Mouse (Mus musculus) forebrain, embryonic 16.5 days (tissue): ENCODE results near the gene Stim1. TPM values are rescaled to one million over a fixed set of nuclear protein-coding genes. Genes with fewer than 3 reads are reported as not detected.

ENCODE experiments used
- ATAC-seq: fragments of 200-750 bp; cut with Nextera tagmentation; 2 replicates; pipeline ENCODE4 v1.8.0; 2017; ENCODE audit warnings: mild to moderate bottlenecking, moderate library complexity
- H3K27ac ChIP-seq: fragments of 300-500 bp; sonication (generic); 2 replicates; pipeline ENCODE4 v1.5.1; 2014; ENCODE audit warnings: low read length, control low read depth
- H3K27me3 ChIP-seq: fragments of 300-500 bp; sonication (generic); replicated peaks from 2 replicates; pipeline ENCODE4 v1.6.1; 2014; ENCODE audit warnings: low read length; ENCODE audit not compliant: control insufficient read depth, insufficient read depth
- H3K36me3 ChIP-seq: fragments of 300-500 bp; sonication (generic); 2 replicates; pipeline ENCODE4 v1.6.1; 2014; ENCODE audit not compliant: control insufficient read depth, insufficient read depth
- H3K4me1 ChIP-seq: fragments of 300-500 bp; sonication (generic); replicated peaks from 2 replicates; pipeline ENCODE4 v1.6.1; 2014; ENCODE audit warnings: low read length; ENCODE audit not compliant: control insufficient read depth, insufficient read depth
- H3K4me2 ChIP-seq: fragments of 300-500 bp; sonication (generic); 2 replicates; pipeline ENCODE4 v1.6.1; 2014; ENCODE audit warnings: mild to moderate bottlenecking, low read length, control low read depth
- H3K4me3 ChIP-seq: fragments of 300-500 bp; sonication (generic); replicated peaks from 2 replicates; pipeline ENCODE4 v1.5.1; 2014; ENCODE audit warnings: mild to moderate bottlenecking, low read length, control low read depth
- H3K9ac ChIP-seq: fragments of 300-500 bp; sonication (generic); replicated peaks from 2 replicates; pipeline ENCODE4 v1.6.1; 2014; ENCODE audit warnings: low read depth, low read length, control low read depth
- H3K9me3 ChIP-seq: fragments of 300-500 bp; sonication (generic); 2 replicates; pipeline ENCODE4 v1.6.1; 2016; ENCODE audit warnings: low read length; ENCODE audit not compliant: control insufficient read depth
- WGBS: fragments of 180-500 bp; shearing (Covaris S2); extraction: QIAGEN DNeasy Blood & Tissue Kit; methylation state at CpG from one replicate; pipeline ENCODE4 v1.1.7; 2014; 5-methylcytosine and 5-hydroxymethylcytosine counted together
- polyA plus RNA-seq: library from polyadenylated mRNA; unstranded; fragments of >200 nt; fragmentation: Nextera tagmentation; extraction: Ambion mirVana; gene quantifications from 2 replicates; pipeline ENCODE4 v1.2.1, GENCODE M21; 2015

Gene Stim1
- polyA plus RNA-seq, 1 experiment from 2014 or later = 12.1 TPM

- Histone ChIP-seq H3K9me3 (no peaks in the 10 kb centered on the region), H3K36me3 (no peaks in the 10 kb centered on the region), H3K27me3 (no peaks in the 10 kb centered on the region), H3K4me2 (no peak overlapping the region), H3K9ac (no peak overlapping the region), H3K4me3 (no peak overlapping the region), H3K4me1 (peaks cover 27% of the 10 kb centered on the region), H3K27ac (no peak overlapping the region)
- 59% methylated on average over 12 of the region's 12 CpGs for WGBS
- ATAC-seq = no peak
These were observed 20.4 kb upstream of the Stim1 start for GRCm38 (mm10) chr7:102246956-102247797.

DNA sequence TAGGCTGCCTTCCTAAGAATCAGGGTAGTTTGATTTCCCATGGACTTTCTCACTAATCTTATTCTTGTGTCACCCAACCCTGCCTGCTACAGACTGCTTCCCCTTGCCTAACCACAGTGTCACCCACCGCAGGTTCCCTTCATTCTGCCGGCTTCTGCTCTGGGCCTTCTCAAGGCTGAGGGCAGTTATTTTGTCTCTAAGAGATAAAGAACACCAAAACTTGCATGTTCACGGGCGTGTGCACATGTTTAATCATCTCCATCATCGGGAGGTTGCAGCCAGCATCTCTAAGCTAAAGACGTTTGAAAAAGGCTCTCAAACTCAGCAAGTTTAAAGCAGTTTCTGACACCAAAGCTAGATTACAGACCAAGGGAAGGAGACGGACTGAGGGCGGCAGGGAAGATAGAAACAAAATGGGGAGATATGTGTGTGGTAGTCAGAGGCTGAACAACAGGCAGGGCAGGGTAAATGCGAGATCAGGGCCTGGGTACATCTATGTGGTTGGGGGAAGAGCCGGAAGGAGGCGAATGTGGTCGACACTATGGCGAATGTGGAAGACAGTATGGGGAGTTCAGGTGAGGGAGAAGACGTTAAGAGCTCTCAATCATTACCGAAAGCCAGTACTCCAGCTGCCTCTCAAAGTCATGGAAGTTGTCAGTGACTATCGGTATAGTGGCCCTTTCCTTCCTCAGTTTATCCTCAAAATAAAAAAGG lies 18.8 kb upstream of the Stim1 start:
- 26% methylated on average over 16 of the region's 16 CpGs for WGBS
- peak overlapping the region; percentile 84; the same call in 1 of the 2 replicates for H3K9ac ChIP-seq
- no peak overlapping the region for H3K27ac ChIP-seq

DNA sequence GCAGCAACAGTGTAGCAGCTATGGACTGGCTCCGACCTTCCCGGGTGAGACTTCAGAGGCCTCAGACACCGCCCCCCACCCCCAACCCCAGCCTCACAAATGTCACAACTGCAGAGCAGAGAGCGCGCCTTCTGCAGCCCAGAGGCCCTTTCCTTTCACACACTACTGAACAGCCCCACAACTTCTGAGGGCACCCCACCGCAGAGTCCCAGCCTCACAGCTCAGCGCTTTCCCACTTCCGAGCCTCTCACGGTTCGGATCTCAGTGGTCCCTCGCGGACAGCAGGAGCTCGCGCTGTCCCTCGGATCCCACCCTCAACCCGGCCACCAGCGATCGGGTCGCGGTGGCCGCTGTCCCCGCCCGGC lies 18.1 kb upstream of the Stim1 start:
- H3K36me3 ChIP-seq = no peaks in the 10 kb centered on the region
- peak overlapping the region; percentile 84 for H3K9ac ChIP-seq
- no peaks in the 10 kb centered on the region for H3K27me3 ChIP-seq
- H3K27ac ChIP-seq = peak overlapping the region; percentile 42; the same call in 1 of the 2 replicates
- H3K4me2 ChIP-seq = peak overlapping the region; percentile 94
- under 1% methylated on average over 23 of the region's 23 CpGs for WGBS
- peaks cover 27% of the 10 kb centered on the region for H3K4me1 ChIP-seq
- H3K9me3 ChIP-seq = no peaks in the 10 kb centered on the region
- H3K4me3 ChIP-seq = peak overlapping the region; percentile 62
- ATAC-seq = peak; percentile 31

More for the DNA sequence above, 18.8 kb upstream of the Stim1 start:
- ATAC-seq = no peak
- Histone ChIP-seq H3K4me2 (peak overlapping the region; percentile 94), H3K27me3 (no peaks in the 10 kb centered on the region), H3K36me3 (no peaks in the 10 kb centered on the region), H3K4me1 (peaks cover 27% of the 10 kb centered on the region), H3K4me3 (peak overlapping the region; percentile 62), H3K9me3 (no peaks in the 10 kb centered on the region)

DNA sequence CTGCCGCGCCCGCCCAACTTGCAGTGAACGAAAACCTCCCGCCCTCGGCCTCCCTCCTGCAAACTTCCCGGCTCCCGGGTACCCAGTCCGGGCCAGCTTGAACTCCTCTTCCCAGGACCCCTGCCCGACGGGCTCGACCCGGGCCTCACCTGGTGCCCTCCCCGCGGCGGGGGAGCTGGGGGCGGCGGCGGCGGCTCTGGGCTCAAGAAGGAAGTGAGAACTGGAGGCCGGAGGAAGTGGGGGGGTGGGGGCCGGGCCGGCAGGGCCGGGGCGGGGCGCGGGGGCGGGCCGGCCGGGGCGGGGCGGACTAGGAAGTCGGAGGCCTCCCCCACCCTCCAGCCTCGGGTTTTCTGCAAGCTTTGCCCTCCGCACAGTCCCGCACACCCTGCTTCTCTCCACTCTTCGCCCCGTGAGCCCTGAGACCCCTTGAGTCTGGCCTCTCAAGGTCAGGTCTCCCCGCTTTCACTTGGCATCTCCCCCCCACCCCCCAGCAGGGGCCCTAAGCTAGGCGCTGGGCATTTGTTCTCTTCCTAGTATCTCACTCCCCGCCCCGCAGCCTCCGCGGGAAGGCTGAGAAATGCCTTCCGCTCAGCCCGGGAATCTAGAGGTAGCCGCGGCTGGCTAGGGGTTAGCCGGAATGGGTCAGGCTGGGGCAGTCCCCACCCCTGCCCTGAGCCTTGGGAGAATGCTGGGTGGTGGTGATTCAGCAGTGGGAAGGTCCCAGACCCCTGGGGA lies 17.5 kb upstream of the Stim1 start:
- WGBS = under 1% methylated on average over 35 of the region's 49 CpGs
- no peaks in the 10 kb centered on the region for H3K36me3 ChIP-seq
- H3K4me2 ChIP-seq = peak overlapping the region; percentile 94
- peak overlapping the region; percentile 71 for H3K27ac ChIP-seq
- ATAC-seq = peak; percentile 80
- peak overlapping the region; percentile 62 for H3K4me3 ChIP-seq
- peaks cover 27% of the 10 kb centered on the region for H3K4me1 ChIP-seq
- no peaks in the 10 kb centered on the region for H3K9me3 ChIP-seq
- no peaks in the 10 kb centered on the region for H3K27me3 ChIP-seq
- H3K9ac ChIP-seq = peak overlapping the region; percentile 84

DNA sequence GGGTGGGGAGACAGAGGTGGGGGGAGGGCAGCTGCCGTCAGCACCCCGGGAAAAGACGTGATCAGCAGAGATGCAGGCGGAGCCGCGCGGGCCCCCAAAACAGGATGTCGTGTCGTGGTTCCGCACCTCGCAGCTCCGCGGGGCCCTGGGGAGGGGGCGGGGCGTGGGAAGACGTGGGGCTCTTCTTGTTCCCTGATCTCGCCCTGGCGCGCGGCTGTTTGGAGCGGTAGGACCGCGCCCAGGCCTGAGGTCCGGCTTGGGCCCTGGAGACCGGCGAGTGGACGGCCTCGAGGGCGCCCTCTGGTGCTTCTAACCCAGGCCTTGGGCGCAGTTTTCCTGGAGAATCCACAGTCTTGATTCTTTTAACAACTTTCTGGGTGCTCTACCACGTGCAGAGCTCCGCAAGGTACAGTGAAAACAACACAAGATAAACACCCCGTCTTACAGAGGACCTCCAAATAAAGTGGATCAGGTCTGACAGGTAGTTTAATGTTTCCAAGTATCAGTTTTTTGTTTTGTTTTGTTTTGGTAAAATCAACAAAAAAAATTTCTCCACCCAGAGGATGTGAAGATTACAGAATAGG lies 16.9 kb upstream of the Stim1 start:
- peak overlapping the region; percentile 62 for H3K4me3 ChIP-seq
- H3K4me1 ChIP-seq = peaks cover 27% of the 10 kb centered on the region
- H3K27me3 ChIP-seq = no peaks in the 10 kb centered on the region
- no peaks in the 10 kb centered on the region for H3K36me3 ChIP-seq
- peak; percentile 81 for ATAC-seq
- under 1% methylated on average over 32 of the region's 33 CpGs for WGBS
- no peaks in the 10 kb centered on the region for H3K9me3 ChIP-seq
- H3K9ac ChIP-seq = peak overlapping the region; percentile 84
- peak overlapping the region; percentile 94 for H3K4me2 ChIP-seq
- peak overlapping the region; percentile 71 for H3K27ac ChIP-seq

DNA sequence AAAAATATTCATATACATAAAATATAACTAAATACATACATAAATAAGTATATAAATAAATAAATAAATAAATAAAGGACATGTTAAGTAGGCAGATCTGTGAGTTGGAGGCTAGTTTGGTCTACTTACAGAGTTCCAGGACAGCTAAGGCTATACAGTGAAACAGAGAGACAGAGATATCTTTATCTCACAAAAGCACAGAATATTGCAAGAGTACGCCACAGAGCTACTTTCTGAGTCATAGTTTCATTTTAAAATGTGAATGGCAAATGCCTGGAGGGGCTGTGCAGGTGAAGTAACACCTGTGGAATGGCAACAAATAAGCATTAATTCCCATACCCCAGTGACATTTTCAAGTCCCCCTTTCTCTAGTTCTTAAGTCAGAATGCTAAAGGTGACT lies 14.0 kb upstream of the Stim1 start:
- ATAC-seq = no peak
- no peak overlapping the region for H3K27ac ChIP-seq
- H3K4me3 ChIP-seq = no peak overlapping the region
- WGBS = 85% methylated on average over 1 of the region's 1 CpGs
- no peaks in the 10 kb centered on the region for H3K27me3 ChIP-seq
- no peak overlapping the region for H3K4me2 ChIP-seq
- no peaks in the 10 kb centered on the region for H3K9me3 ChIP-seq
- H3K36me3 ChIP-seq = no peaks in the 10 kb centered on the region
- no peak overlapping the region for H3K9ac ChIP-seq
- peaks cover 18% of the 10 kb centered on the region for H3K4me1 ChIP-seq

DNA sequence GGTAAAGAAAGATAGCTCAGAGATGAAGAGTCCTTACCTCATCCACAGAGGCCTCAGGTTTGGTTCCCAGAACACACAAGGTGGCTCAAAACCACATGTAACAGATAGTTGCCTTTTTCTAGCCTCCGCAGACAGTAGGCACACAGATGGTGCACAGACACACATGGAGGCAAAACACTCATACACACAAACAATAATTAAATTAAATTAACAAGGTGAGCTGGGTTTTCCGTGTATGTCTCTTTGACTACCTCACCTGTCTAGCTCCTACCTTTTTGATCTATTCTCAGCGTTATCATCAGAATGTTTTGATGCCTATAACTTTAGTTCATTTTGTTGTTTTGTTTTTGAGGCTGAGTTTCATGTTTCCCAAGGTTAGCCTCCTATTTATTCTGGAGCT lies 11.7 kb upstream of the Stim1 start, which contains the start of gene Rhog:
TSS of gene Rhog (minus strand) at position 101 of the 400 bp plus-strand sequence.
- Histone ChIP-seq H3K36me3 (no peaks in the 10 kb centered on the region), H3K4me2 (no peak within 1 kb of the TSS), H3K9ac (no peak within 1 kb of the TSS), H3K27me3 (no peaks in the 10 kb centered on the region), H3K9me3 (no peaks in the 10 kb centered on the region), H3K27ac (no peak within 1 kb of the TSS), H3K4me1 (peaks cover 4% of the 10 kb centered on the region; the same call in 1 of the 2 replicates), H3K4me3 (no peak within 1 kb of the TSS)
- ATAC-seq = no peak
- 81% methylated on average over 3 of the region's 3 CpGs for WGBS

DNA sequence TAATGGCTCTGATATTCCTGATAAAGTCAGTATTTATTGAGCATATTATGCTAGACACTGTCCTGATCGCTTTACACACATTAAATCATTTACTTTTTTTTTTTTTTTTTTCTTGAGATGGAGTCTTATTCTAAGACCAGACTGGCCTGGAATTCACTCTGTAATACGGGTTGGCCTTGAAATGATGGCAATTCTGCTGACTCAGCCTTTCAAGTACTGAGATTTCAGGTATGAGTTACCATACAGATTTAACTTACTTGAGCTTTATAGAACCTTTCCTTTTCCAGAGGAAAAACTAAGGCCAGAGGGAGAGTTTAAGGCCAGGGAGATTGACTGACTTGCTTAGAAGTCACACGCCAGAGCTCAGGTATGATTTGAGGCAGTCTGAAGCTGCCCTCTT lies 11.0 kb upstream of the Stim1 start:
- H3K36me3 ChIP-seq = no peaks in the 10 kb centered on the region
- no peak overlapping the region for H3K27ac ChIP-seq
- H3K4me1 ChIP-seq = no peaks in the 10 kb centered on the region
- 86% methylated on average over 3 of the region's 3 CpGs for WGBS
- no peaks in the 10 kb centered on the region for H3K9me3 ChIP-seq
- H3K9ac ChIP-seq = no peak overlapping the region
- no peak overlapping the region for H3K4me2 ChIP-seq
- no peak for ATAC-seq
- H3K4me3 ChIP-seq = no peak overlapping the region
- no peaks in the 10 kb centered on the region for H3K27me3 ChIP-seq
